Mouse (Mus musculus) heart, postnatal 0 days (tissue): Measurements from ENCODE around the gene Atg4a-ps. TPM values are rescaled to one million over a fixed set of nuclear protein-coding genes. Genes with fewer than 3 reads are reported as not detected.
"Not testable (repeated sequence)": the region's sequence is repeated elsewhere in the genome, so short reads cannot be mapped to it uniquely, and the experiment has no call there.

ENCODE experiments used
- ATAC-seq: fragments of 200-750 bp; cut with Nextera tagmentation; 2 replicates; pipeline ENCODE4 v1.8.0; 2017; ENCODE audit warnings: low read depth, moderate number of reproducible peaks, moderate library complexity; ENCODE audit not compliant: insufficient read depth
- DNase-seq: peaks from one replicate; pipeline ENCODE4 v3.0.0-alpha.2; 2016; ENCODE audit warnings: low spot score
- H3K27ac ChIP-seq: fragments of 300-500 bp; sonication (generic); 2 replicates; pipeline ENCODE4 v1.5.1; 2014; ENCODE audit warnings: low read depth, mild to moderate bottlenecking
- H3K27me3 ChIP-seq: fragments of 300-500 bp; sonication (generic); 2 replicates; pipeline ENCODE4 v1.6.1; 2014; ENCODE audit warnings: low read length, mixed read lengths; ENCODE audit not compliant: control insufficient read depth, insufficient read depth
- H3K36me3 ChIP-seq: fragments of 300-500 bp; sonication (generic); replicated peaks from 2 replicates; pipeline ENCODE4 v1.6.1; 2014; ENCODE audit warnings: low read length, mixed read lengths; ENCODE audit not compliant: control insufficient read depth, insufficient read depth
- H3K4me1 ChIP-seq: fragments of 300-500 bp; sonication (generic); 2 replicates; pipeline ENCODE4 v1.6.1; 2014; ENCODE audit warnings: antibody characterized with exemption; ENCODE audit not compliant: control insufficient read depth, insufficient read depth
- H3K4me2 ChIP-seq: fragments of 300-500 bp; sonication (generic); 2 replicates; pipeline ENCODE4 v1.6.1; 2014; ENCODE audit warnings: low read depth, mild to moderate bottlenecking, low read length, moderate library complexity
- H3K4me3 ChIP-seq: fragments of 300-500 bp; sonication (generic); 2 replicates; pipeline ENCODE4 v1.5.1; 2014; ENCODE audit warnings: low read depth, low read length
- H3K9ac ChIP-seq: fragments of 300-500 bp; sonication (generic); replicated peaks from 2 replicates; pipeline ENCODE4 v1.6.1; 2014; ENCODE audit warnings: low read depth, low read length, mixed read lengths
- H3K9me3 ChIP-seq: fragments of 300-500 bp; sonication (generic); replicated peaks from 2 replicates; pipeline ENCODE4 v1.6.1; 2016; ENCODE audit warnings: low read length; ENCODE audit not compliant: control insufficient read depth
- CTCF ChIP-seq: IDR thresholded peaks from 2 replicates; pipeline ENCODE4 v1.5.1; 2016; ENCODE audit warnings: antibody characterized with exemption, control low read depth, low read depth
- EP300 ChIP-seq: IDR thresholded peaks from 2 replicates; pipeline ENCODE4 v1.6.1; 2016; ENCODE audit warnings: antibody characterized with exemption, low read depth
- WGBS: fragments of 180-500 bp; shearing (Covaris S2); extraction: QIAGEN DNeasy Blood & Tissue Kit; methylation state at CpG from one replicate; pipeline ENCODE4 v1.1.7; 2014; 5-methylcytosine and 5-hydroxymethylcytosine counted together
- polyA plus RNA-seq: library from polyadenylated mRNA; unstranded; fragments of >200 nt; fragmentation: Nextera tagmentation; extraction: Ambion mirVana; gene quantifications from 2 replicates; pipeline ENCODE4 v1.2.1, GENCODE M21; 2015
- total RNA-seq: library from RNA; depleted of rRNA; stranded (reverse); fragments of >200 nt; gene quantifications from 2 replicates; pipeline ENCODE4 v1.2.3, GENCODE M21; 2014; ENCODE audit warnings: low replicate concordance; rRNA removed

Atg4a-ps gene
- total RNA-seq, result not detected in 2 replicates
- polyA plus RNA-seq, result 0.07 and 0.10 TPM in 2 replicates

GRCm38 (mm10) chr3:103645968-103646367 is at the start of gene Atg4a-ps:
TSS of gene Atg4a-ps (minus strand) at chr3:103646068.
- DNase-seq, H3K9ac ChIP-seq, H3K27me3 ChIP-seq, H3K27ac ChIP-seq, H3K4me2 ChIP-seq, H3K36me3 ChIP-seq, H3K9me3 ChIP-seq, H3K4me1 ChIP-seq, ATAC-seq, H3K4me3 ChIP-seq: not testable (repeated sequence)
- 81% methylated on average over 2 of the region's 2 CpGs for WGBS

- WGBS, result 45% methylated on average over 3 of the region's 3 CpGs
- no peak for TF ChIP-seq EP300
- TF ChIP-seq CTCF, result no peak
- Histone ChIP-seq H3K9me3 (no peaks in the 10 kb centered on the region), H3K27me3 (no peaks in the 10 kb centered on the region), H3K36me3 (no peaks in the 10 kb centered on the region), H3K4me3 (no peak overlapping the region), H3K4me1 (no peaks in the 10 kb centered on the region), H3K27ac (no peak overlapping the region), H3K9ac (no peak overlapping the region), H3K4me2 (no peak overlapping the region)
- ATAC-seq (no peak), DNase-seq (no peak)
These were observed 49.7 kb upstream of the Atg4a-ps start for GRCm38 (mm10) chr3:103695556-103695955.

DNA sequence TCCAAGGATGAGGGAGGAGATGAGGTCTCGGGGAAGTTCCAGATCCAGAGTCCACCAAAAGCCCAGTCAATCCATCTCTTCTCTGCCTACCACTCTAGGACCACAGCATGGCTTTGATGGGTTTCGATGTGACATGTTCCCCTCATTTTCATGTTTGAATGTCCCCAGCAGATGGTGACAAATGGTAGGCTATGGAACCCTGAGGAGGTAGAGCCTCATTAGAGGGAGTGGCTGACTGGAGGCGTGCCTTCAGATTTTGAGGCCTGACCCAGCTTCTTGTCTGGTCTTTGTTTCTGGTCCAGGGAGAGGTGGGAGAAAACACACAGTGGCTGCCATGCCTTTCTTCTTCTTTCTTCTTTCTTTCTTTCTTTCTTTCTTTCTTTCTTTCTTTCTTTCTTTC is 44.6 kb upstream of the Atg4a-ps start:
- no peaks in the 10 kb centered on the region for H3K36me3 ChIP-seq
- H3K4me3 ChIP-seq, result no peak overlapping the region
- H3K4me1 ChIP-seq, result no peaks in the 10 kb centered on the region
- TF ChIP-seq EP300 (no peak), CTCF (peak; percentile 37)
- WGBS, result 54% methylated on average over 3 of the region's 3 CpGs
- no peak overlapping the region for H3K27ac ChIP-seq
- ATAC-seq (no peak), DNase-seq (no peak)
- no peak overlapping the region for H3K9ac ChIP-seq
- H3K4me2 ChIP-seq, result no peak overlapping the region
- no peaks in the 10 kb centered on the region for H3K27me3 ChIP-seq
- H3K9me3 ChIP-seq, result no peaks in the 10 kb centered on the region

DNA sequence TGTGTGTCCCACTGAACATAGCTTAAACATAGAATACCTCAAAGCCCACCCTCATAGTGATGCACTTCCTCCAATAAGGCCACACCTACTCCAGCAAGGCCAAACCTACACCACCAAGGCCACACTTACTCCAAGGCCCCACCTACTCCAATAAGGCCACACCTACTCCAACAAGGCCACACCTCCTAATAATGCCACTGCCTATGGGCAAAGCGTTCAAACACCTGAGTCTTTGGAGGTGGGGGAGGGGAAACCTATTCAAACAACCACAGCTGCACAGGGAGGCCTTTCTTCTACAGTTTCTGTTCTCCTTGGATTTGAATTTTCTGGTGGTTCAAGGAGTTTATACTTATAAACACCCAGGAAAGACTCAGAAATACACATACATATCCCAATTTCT is 43.2 kb upstream of the Atg4a-ps start:
- no peak for TF ChIP-seq CTCF
- TF ChIP-seq EP300, result no peak
- DNase-seq (no peak), ATAC-seq (no peak)
- Histone ChIP-seq H3K4me3 (no peak overlapping the region), H3K9me3 (no peaks in the 10 kb centered on the region), H3K4me1 (no peaks in the 10 kb centered on the region), H3K9ac (no peak overlapping the region), H3K27ac (no peak overlapping the region), H3K27me3 (no peaks in the 10 kb centered on the region), H3K36me3 (no peaks in the 10 kb centered on the region), H3K4me2 (no peak overlapping the region)
- WGBS, result 59% methylated on average over 1 of the region's 1 CpGs

DNA sequence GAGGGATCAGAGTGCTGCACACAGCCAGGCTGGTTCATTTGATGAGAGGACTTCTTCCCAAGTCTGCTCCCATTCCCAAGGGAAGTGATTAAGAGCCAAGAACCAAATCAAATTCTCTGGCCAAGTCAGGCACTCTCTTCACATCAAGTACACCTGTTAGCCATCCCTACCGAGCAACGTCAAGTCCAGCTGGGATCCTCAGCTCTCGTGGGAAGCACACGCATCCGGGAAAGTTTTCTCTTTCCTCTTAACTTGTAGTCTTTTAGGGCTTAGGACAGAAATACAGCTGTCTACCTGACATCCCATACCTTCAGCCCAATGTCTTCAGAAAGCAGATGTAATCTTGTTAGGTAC is 38.1 kb upstream of the Atg4a-ps start:
- H3K36me3 ChIP-seq, result no peaks in the 10 kb centered on the region
- no peak overlapping the region for H3K9ac ChIP-seq
- H3K27me3 ChIP-seq, result 0 out of 2 replicates have a peak, but pooled peaks cover 8% of the 10 kb centered on the region
- no peaks in the 10 kb centered on the region for H3K4me1 ChIP-seq
- no peaks in the 10 kb centered on the region for H3K9me3 ChIP-seq
- H3K27ac ChIP-seq, result no peak overlapping the region
- DNase-seq (no peak), ATAC-seq (no peak)
- H3K4me2 ChIP-seq, result no peak overlapping the region
- H3K4me3 ChIP-seq, result no peak overlapping the region
- 34% methylated on average over 5 of the region's 5 CpGs for WGBS
- TF ChIP-seq CTCF (no peak), EP300 (no peak)

DNA sequence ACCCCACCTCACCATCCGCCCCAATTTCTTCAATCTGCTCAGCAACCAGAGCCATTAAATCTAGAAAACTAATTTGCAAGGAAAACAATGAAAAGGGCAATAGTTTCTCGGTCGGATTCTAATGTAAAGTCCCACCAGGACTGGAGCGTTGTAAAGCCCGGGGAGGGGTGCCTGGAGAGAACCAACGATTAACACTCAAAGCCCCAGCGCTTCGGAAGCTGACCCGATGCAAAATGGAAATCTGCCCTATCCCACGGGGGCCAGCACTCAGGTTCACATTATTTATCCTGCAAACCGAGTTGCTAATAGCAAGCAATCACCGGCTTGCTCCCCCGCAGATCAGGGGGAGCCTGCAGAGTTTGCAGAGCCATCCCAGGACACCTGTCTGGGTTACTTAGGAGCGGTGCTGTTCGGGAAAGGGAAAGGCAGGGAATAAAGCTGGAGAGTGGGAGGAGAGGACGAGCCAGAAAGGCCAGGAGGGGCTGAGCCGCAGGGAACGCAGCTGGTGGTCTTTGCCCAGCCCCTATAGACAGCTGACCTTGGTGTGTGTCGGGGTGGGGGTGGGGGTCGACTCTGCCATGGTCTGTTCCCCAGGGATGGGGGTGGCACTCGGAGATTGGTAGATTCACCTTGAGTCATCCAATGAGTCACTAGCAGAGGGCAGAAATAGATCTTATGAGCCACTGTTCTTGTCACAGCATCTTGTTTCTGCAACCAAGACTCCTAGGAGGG is 37.5 kb upstream of the Atg4a-ps start:
- no peaks in the 10 kb centered on the region for H3K36me3 ChIP-seq
- no peak for TF ChIP-seq CTCF
- TF ChIP-seq EP300, result no peak
- no peak for DNase-seq
- 0 out of 2 replicates have a peak, but pooled peaks cover 8% of the 10 kb centered on the region for H3K27me3 ChIP-seq
- no peak overlapping the region for H3K9ac ChIP-seq
- no peaks in the 10 kb centered on the region for H3K9me3 ChIP-seq
- H3K4me1 ChIP-seq, result no peaks in the 10 kb centered on the region
- H3K27ac ChIP-seq, result no peak overlapping the region
- WGBS, result 13% methylated on average over 21 of the region's 21 CpGs
- ATAC-seq, result no peak
- H3K4me2 ChIP-seq, result no peak overlapping the region
- no peak overlapping the region for H3K4me3 ChIP-seq
